Mouse (Mus musculus) G1E (cell line): Measurements from ENCODE around the gene P4hb.

Source experiments
- CTCF ChIP-seq: IDR thresholded peaks from 2 replicates; pipeline ENCODE4 v1.5.1; 2012; ENCODE audit warnings: low read depth, low read length, inconsistent platforms, mixed read lengths
- POLR2AphosphoS5 ChIP-seq: IDR thresholded peaks from 2 replicates; pipeline ENCODE4 v1.6.1; 2012; ENCODE audit warnings: low read depth, low read length, inconsistent platforms; ENCODE audit not compliant: insufficient replicate concordance

GRCm38 (mm10) chr11:120618619-120619535 lies 45.8 kb upstream of the P4hb start:
- TF ChIP-seq CTCF (no peak), POLR2AphosphoS5 (no peak)
